Mouse (Mus musculus) CH12.LX (cell line): ENCODE data around the gene Nktr.

Experiments used
- CTCF ChIP-seq, 2 experiments: IDR thresholded peaks in 1 of 2; conservative IDR thresholded peaks in 1 of 2; 2 replicates each; pipeline ENCODE4 v1.5.1; 2011 to 2012; ENCODE audit warnings: low read depth in 2 of 2, low read length in 2 of 2, improper control_type of control experiment in 1 of 2, inconsistent platforms in 1 of 2, mild to moderate bottlenecking in 1 of 2, moderate library complexity in 1 of 2
- NELFE ChIP-seq: IDR thresholded peaks from 2 replicates; pipeline ENCODE4 v1.6.1; 2011; ENCODE audit warnings: low read depth, low read length, improper control_type of control experiment
- NRF1 ChIP-seq: IDR thresholded peaks from 2 replicates; pipeline ENCODE4 v1.6.1; 2014; ENCODE audit warnings: low read depth, mild to moderate bottlenecking, inconsistent platforms, low read length, improper control_type of control experiment, moderate library complexity
- POLR2A ChIP-seq: IDR thresholded peaks from 2 replicates; pipeline ENCODE4 v1.6.1; 2011; ENCODE audit warnings: low read depth, mild to moderate bottlenecking, improper control_type of control experiment, low read length
- USF1 ChIP-seq: IDR thresholded peaks from 2 replicates; pipeline ENCODE4 v1.6.1; 2014; ENCODE audit warnings: low read depth, mild to moderate bottlenecking, inconsistent platforms, low read length, improper control_type of control experiment
- USF2 ChIP-seq: conservative IDR thresholded peaks from 2 replicates; pipeline ENCODE4 v1.6.1; 2011; ENCODE audit warnings: low read depth, low read length, improper control_type of control experiment
- ZMIZ1 ChIP-seq: IDR thresholded peaks from 2 replicates; pipeline ENCODE4 v1.6.1; 2012; ENCODE audit warnings: low read depth, mild to moderate bottlenecking, inconsistent platforms, low read length, improper control_type of control experiment

DNA sequence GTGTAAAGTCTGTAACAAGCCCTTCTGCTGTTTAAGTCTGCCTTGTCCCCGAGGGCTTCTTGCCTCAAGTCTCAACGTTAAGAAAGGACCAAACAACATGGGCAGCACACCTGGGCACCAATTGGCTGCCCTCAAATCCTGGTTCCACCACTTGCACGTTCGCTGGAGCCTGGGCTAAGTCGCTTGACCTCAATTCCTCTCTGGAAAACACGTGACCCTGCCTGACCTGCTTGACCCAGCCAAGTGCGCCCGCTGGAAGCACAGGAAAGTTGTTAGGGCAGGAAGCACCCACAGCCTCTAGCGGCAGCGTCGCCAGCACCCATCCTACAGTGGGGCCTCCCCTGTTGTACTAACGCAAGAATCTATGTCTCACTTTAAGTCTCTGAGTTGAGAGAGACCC lies 24.2 kb upstream of the Nktr start:
- TF ChIP-seq USF2 (no peak), CTCF (conservative IDR thresholded peaks at IDR 0.05 in 1 of 2, IDR thresholded peaks at IDR 0.05 in 1 of 2; ENCODE audit: low read depth in 2 of 2, low read length in 2 of 2) (no peak), POLR2A (no peak), NRF1 (no peak), USF1 (no peak), NELFE (no peak), ZMIZ1 (no peak)
